Mouse (Mus musculus): Measurements from ENCODE around the gene Mroh2a.

DNA sequence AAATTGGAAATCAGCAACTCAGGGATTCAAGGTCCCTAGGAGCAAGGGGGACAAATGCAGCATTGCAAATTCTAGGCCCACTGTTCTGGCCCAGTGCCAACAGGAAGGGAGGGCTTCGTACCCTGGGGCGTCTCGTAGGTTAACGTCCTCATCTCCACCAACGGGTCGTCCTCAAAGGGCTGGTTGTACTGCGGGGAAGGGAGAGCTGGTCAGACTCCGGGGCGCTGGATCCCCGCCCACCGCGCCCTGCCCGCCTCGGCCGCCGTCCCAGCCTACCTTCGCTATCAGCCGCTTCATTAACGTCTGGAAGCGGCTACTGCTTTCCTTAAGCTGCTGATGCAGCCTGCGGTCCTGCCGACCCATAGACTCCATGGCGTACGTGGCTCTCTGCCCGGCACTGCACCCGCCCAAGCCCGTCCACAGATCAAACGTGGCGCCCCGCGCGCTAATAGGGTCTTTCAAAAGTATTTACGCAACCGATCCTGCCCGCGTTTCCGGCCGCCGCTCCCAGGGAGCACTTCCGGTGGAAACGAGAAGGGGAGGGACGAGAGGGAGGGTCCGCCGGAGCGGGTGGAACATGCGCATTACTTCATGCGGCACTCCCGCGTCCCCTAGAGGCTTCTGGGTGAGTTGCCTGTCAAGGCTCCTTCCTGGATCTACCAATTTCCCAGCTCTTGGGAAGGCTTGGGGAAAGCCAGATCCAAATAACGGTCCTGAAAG, 50.5 kb downstream of the Mroh2a start, which contains the start of the genes Hjurp and Trpm8:
- TF ChIP-seq CTCF (IDR thresholded peaks at IDR 0.05) (peak; percentile 93), POLR2A (IDR thresholded peaks at IDR 0.05; ENCODE audit: insufficient read depth, low read depth, low read length) (no peak), EP300 (IDR thresholded peaks at IDR 0.05; ENCODE audit: insufficient read depth, low read depth, low read length) (no peak)

Measured in heart, adult 2 months (tissue).